Comparison of ENCODE assay signal across 8 mouse cellular contexts in the genomic region with DNA sequence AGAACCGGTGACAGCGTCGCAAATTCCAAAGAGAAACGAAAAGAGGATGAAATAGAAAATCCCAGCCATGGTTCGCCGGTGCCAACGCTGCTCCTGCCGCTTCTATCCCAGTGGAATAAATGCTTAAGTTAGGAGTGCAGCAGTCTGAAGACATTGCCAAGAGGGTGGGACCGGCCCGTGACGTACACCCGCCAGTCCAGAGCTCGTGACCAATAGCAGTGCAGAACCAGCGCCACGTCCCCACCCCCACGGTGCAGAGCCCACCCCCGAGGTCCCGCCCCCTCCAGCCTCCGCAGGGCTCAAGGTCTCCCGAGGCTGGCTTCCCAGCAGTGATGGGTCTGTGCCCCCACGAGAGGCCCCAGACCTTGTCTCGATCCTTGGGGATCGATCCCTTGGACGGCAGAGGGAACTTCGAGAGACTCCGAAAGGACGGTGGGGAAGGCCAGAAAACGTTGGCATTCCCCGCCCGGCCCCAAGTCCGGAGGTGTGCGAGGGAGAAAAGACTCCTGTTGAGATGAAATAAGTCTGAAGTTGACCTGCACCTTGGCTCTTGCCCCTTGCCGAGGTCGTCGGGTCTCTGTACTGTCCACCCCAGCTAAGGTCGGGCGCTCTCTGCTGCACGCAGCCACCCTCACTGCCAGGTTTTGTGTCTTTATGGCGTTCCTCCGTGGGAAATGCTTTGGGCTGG. TPM values are rescaled to one million over a fixed set of nuclear protein-coding genes. Genes with fewer than 3 reads are reported as not detected.
DNase-seq lines count a peak whose midpoint lies in the region; ATAC-seq and TF ChIP-seq lines count a peak whose summit lies in the region.

Epha4 (minus strand) TSS at position 126 of the 688 bp plus-strand sequence.

- peak within 1 kb of the TSS; percentile 53 for H3K4me3 ChIP-seq in hindbrain, embryonic 12.5 days
- peak within 1 kb of the TSS; percentile 65 for H3K4me3 ChIP-seq in lung, postnatal 0 days (ENCODE audit: low read depth, low read length)

- no peaks in the 10 kb centered on the region for H3K36me3 ChIP-seq in hindbrain, embryonic 12.5 days
- H3K36me3 ChIP-seq in lung, postnatal 0 days (ENCODE audit: insufficient read depth, low read length), result no peaks in the 10 kb centered on the region

- H3K27me3 ChIP-seq in hindbrain, embryonic 12.5 days, result peaks cover 4% of the 10 kb centered on the region
- H3K27me3 ChIP-seq in lung, postnatal 0 days (replicated peaks; ENCODE audit: insufficient read depth, low read length), result no peaks in the 10 kb centered on the region

- peak; percentile 93 for DNase-seq in ZHBTc4 (ENCODE audit: low read depth, low spot score)
- DNase-seq in cerebellum, postnatal 14 days, result peak; percentile 72 to 77
- peak; percentile 82 to 84 for DNase-seq in frontal cortex, postnatal 25 days (ENCODE audit: low spot score in 2 of 2)
- DNase-seq in layer of hippocampus, postnatal 25 days (ENCODE audit: extremely low spot score in 1 of 2, low spot score in 1 of 2), result peak; percentile 77 to 84
- DNase-seq in lung, postnatal 0 days (ENCODE audit: low spot score), result peak; percentile 96
- DNase-seq in retina, postnatal 1 day, result peak; percentile 93
- DNase-seq in urinary bladder, postnatal 4 days (ENCODE audit: low spot score in 2 of 2), result peak; percentile 89 to 90

- peak; percentile 91 for ATAC-seq in hindbrain, embryonic 12.5 days (ENCODE audit: low FRiP score)
- peak; percentile 96 for ATAC-seq in lung, postnatal 0 days

- peak within 1 kb of the TSS; percentile 87 for H3K27ac ChIP-seq in hindbrain, embryonic 12.5 days
- peak within 1 kb of the TSS; percentile 55 for H3K27ac ChIP-seq in lung, postnatal 0 days (ENCODE audit: low read length)

- no peaks in the 10 kb centered on the region for H3K9me3 ChIP-seq in hindbrain, embryonic 12.5 days (replicated peaks)
- no peaks in the 10 kb centered on the region for H3K9me3 ChIP-seq in lung, postnatal 0 days (ENCODE audit: low read length)

- peak within 1 kb of the TSS; percentile 78 for H3K9ac ChIP-seq in hindbrain, embryonic 12.5 days
- H3K9ac ChIP-seq in lung, postnatal 0 days (replicated peaks; ENCODE audit: low read depth), result peak within 1 kb of the TSS; percentile 52

- peaks cover 31% of the 10 kb centered on the region for H3K4me1 ChIP-seq in hindbrain, embryonic 12.5 days
- peaks cover 6% of the 10 kb centered on the region; the same call in 1 of the 2 replicates for H3K4me1 ChIP-seq in lung, postnatal 0 days (ENCODE audit: insufficient read depth, low read depth, low read length)

- 0% methylated on average over 40 of the region's 40 CpGs for WGBS in hindbrain, embryonic 12.5 days
- WGBS in lung, postnatal 0 days, result 1% methylated on average over 38 of the region's 40 CpGs

- H3K4me2 ChIP-seq in hindbrain, embryonic 12.5 days (replicated peaks), result peak within 1 kb of the TSS; percentile 93
- H3K4me2 ChIP-seq in lung, postnatal 0 days (replicated peaks; ENCODE audit: low read depth, low read length), result peak within 1 kb of the TSS; percentile 91

- no peak for TF ChIP-seq EP300 in lung, postnatal 0 days (IDR thresholded peaks at IDR 0.05)

- no peak for TF ChIP-seq CTCF in lung, postnatal 0 days (IDR thresholded peaks at IDR 0.05)

RNA-seq across cellular contexts. Expression of gene Epha4, which starts in this region (rescaled TPM):
- polyA plus RNA-seq in hindbrain, embryonic 12.5 days (2016; fragmentation: Nextera tagmentation; extraction: Ambion mirVana), result 34.5 and 37.0 TPM in 2 replicates
- 100 to 1,000 TPM; 291 to 351 TPM for total RNA-seq in layer of hippocampus, postnatal 25 days (2021)
- polyA plus RNA-seq in lung, postnatal 0 days (2015; fragmentation: Nextera tagmentation; extraction: Ambion mirVana), result 9.5 and 9.6 TPM in 2 replicates

Comparison
In these comparisons a context has a peak if more than half of its experiments do, and no peak if none do; other contexts are left out.
1. Peak in every context shown above with its lines: DNase-seq, ATAC-seq, H3K4me3 ChIP-seq and H3K27ac ChIP-seq.